10 mouse cellular contexts compared by ENCODE assay signal in the genomic region with DNA sequence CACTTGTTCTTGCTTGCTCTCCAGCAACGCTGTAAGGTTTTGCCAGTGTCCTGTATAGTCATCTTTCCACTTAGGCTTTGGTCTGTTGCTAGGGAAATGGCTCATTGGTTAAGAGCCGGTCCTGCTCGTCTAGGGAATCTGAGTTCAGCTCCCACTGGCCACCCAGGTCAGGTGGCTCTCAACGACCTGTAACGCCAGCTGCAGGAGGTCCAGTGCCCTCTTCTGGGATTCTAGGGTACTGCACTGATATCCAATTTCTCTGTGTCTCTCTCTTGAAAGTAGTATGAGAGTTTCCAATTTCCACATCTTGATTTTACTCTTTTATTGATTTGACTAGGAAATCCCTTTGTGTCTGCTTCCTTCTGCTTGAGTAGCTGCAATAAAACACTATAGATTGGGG. TPM values are rescaled to one million over a fixed set of nuclear protein-coding genes. Genes with fewer than 3 reads are reported as not detected.
A peak's percentile ranks its signal among the peaks of the same experiment; 100 is the strongest.
DNase-seq lines count a peak whose midpoint lies in the region; ATAC-seq and TF ChIP-seq lines count a peak whose summit lies in the region.
"Had no signal": no experiment of that assay in that cellular context is flagged by ENCODE, and none has a peak within 500 bp of the region (broad histone marks: within the 10 kb centered on the region; RNA-seq: fewer than 3 reads in every experiment).

No protein-coding gene starts in this region.

- no peak overlapping the region for H3K4me2 ChIP-seq in liver, embryonic 11.5 days
- H3K4me2 ChIP-seq: heart, embryonic 15.5 days; midbrain, embryonic 12.5 days had no signal

- H3K4me3 ChIP-seq in liver, adult 2 months (ENCODE audit: insufficient read depth, low read depth, low read length), result no peak overlapping the region
- no peak overlapping the region for H3K4me3 ChIP-seq in liver, embryonic 11.5 days (ENCODE audit: low read depth, low read length)
- H3K4me3 ChIP-seq: heart, embryonic 15.5 days; midbrain, embryonic 12.5 days had no signal

- H3K9ac ChIP-seq in liver, adult 2 months (ENCODE audit: low read depth, low read length), result no peak overlapping the region
- H3K9ac ChIP-seq in liver, embryonic 11.5 days (ENCODE audit: low read depth, low read length), result no peak overlapping the region
- H3K9ac ChIP-seq: heart, embryonic 15.5 days; midbrain, embryonic 12.5 days had no signal

- no peak overlapping the region for H3K27ac ChIP-seq in liver, adult 2 months (replicated peaks; ENCODE audit: insufficient read depth, low read depth, low read length)
- no peak overlapping the region for H3K27ac ChIP-seq in liver, embryonic 11.5 days (ENCODE audit: low read depth, low read length)
- H3K27ac ChIP-seq: heart, embryonic 15.5 days; midbrain, embryonic 12.5 days had no signal

- H3K36me3 ChIP-seq in liver, adult 2 months (ENCODE audit: control insufficient read depth, insufficient read depth, low read length), result no peaks in the 10 kb centered on the region
- H3K36me3 ChIP-seq in liver, embryonic 11.5 days (ENCODE audit: control insufficient read depth, insufficient read depth, low read length), result no peaks in the 10 kb centered on the region
- H3K36me3 ChIP-seq: heart, embryonic 15.5 days; midbrain, embryonic 12.5 days had no signal

- no peak for TF ChIP-seq POLR2A in liver, adult 2 months (IDR thresholded peaks at IDR 0.05; ENCODE audit: extremely low read depth, insufficient read depth, low read length)

- no peak for ATAC-seq in liver, embryonic 11.5 days (replicated peaks; ENCODE audit: low FRiP score)
- ATAC-seq in erythroblast, adult 5-6 weeks (replicated peaks; ENCODE audit: low FRiP score, poor library complexity, severe bottlenecking), result 0 out of 2 replicates have a peak, but pooled peaks have one; percentile 46

- H3K9me3 ChIP-seq in liver, embryonic 11.5 days (ENCODE audit: control insufficient read depth, low read length), result no peaks in the 10 kb centered on the region
- H3K9me3 ChIP-seq: heart, embryonic 15.5 days; midbrain, embryonic 12.5 days had no signal

- no peaks in the 10 kb centered on the region for H3K4me1 ChIP-seq in liver, adult 2 months (ENCODE audit: control insufficient read depth, insufficient read depth, low read length)
- H3K4me1 ChIP-seq in liver, embryonic 11.5 days (replicated peaks; ENCODE audit: control insufficient read depth, insufficient read depth, low read length), result no peaks in the 10 kb centered on the region
- H3K4me1 ChIP-seq: heart, embryonic 15.5 days; midbrain, embryonic 12.5 days had no signal

- 37% methylated on average over 5 of the region's 5 CpGs for WGBS in liver, adult 2 months
- WGBS in liver, embryonic 11.5 days, result 29% methylated on average over 5 of the region's 5 CpGs

- no peaks in the 10 kb centered on the region for H3K79me2 ChIP-seq in liver, adult 2 months (ENCODE audit: control insufficient read depth, insufficient read depth, low read length)

- no peaks in the 10 kb centered on the region for H3K27me3 ChIP-seq in liver, adult 2 months (ENCODE audit: control insufficient read depth, insufficient read depth, low read length)
- no peaks in the 10 kb centered on the region for H3K27me3 ChIP-seq in liver, embryonic 11.5 days (replicated peaks; ENCODE audit: control insufficient read depth, insufficient read depth, low read length)
- H3K27me3 ChIP-seq: heart, embryonic 15.5 days; midbrain, embryonic 12.5 days had no signal

- TF ChIP-seq CTCF in liver, adult 2 months (IDR thresholded peaks at IDR 0.05; ENCODE audit: low read depth, low read length), result peak; percentile 63

- peak; percentile 9 to 65 for DNase-seq in adrenal gland, adult (ENCODE audit: inconsistent age in 2 of 2, low spot score in 1 of 2)
- no peak for DNase-seq in adrenal gland, postnatal 4 days (ENCODE audit: low spot score in 2 of 2)
- DNase-seq in liver, adult 2 months (ENCODE audit: extremely low read depth, low read depth, low spot score), result peak; percentile 30
- no peak for DNase-seq in liver, embryonic 11.5 days (ENCODE audit: low spot score)
- DNase-seq in adrenal gland, postnatal 36 days, result peak; percentile 15 to 46
- peak; percentile 15 to 60 for DNase-seq in thymus, postnatal 10 days (ENCODE audit: low spot score in 2 of 2)
- no peak for DNase-seq in heart, adult 18-20 months

RNA-seq across cellular contexts. Expression of gene Nms, which starts 4.3 kb away (rescaled TPM):
- total RNA-seq in adrenal gland, postnatal 4 days (2021), result not detected
- not detected in 2 replicates for total RNA-seq in liver, adult 2 months (2014; rRNA removed)
- not detected in 2 replicates for polyA plus RNA-seq in liver, adult 2 months (2012; rRNA removed)
- polyA plus RNA-seq in liver, embryonic 11.5 days (2014; fragmentation: Nextera tagmentation; extraction: Ambion mirVana), result not detected in 2 replicates
- not detected for total RNA-seq in adrenal gland, postnatal 36 days (2021)
- total RNA-seq in erythroblast, adult 5-6 weeks (2015; ENCODE audit: low replicate concordance), result not detected in 2 replicates
- not detected in 2 replicates for total RNA-seq in erythroblast, adult 5-6 weeks (2017; ENCODE audit: low replicate concordance)
- total RNA-seq in heart, adult 18-20 months (2021), result not detected
- polyA plus RNA-seq: heart, embryonic 15.5 days had no signal

RNA-seq across cellular contexts. Expression of gene Chst10, which starts 36.7 kb away (rescaled TPM):
- 1 to 10 TPM; 3.8 to 5.3 TPM for total RNA-seq in adrenal gland, postnatal 4 days (2021)
- 0.07 and 0.09 TPM in 2 replicates for total RNA-seq in liver, adult 2 months (2014; rRNA removed)
- 0.05 and 0.07 TPM in 2 replicates for polyA plus RNA-seq in liver, adult 2 months (2012; rRNA removed)
- polyA plus RNA-seq in liver, embryonic 11.5 days (2014; fragmentation: Nextera tagmentation; extraction: Ambion mirVana), result 2.9 and 4.1 TPM in 2 replicates
- total RNA-seq in adrenal gland, postnatal 36 days (2021), result 1 to 10 TPM; 1.3 to 1.5 TPM
- 20.0 and 26.1 TPM in 2 replicates for total RNA-seq in erythroblast, adult 5-6 weeks (2015; ENCODE audit: low replicate concordance)
- total RNA-seq in erythroblast, adult 5-6 weeks (2017; ENCODE audit: low replicate concordance), result 24.4 and 40.0 TPM in 2 replicates
- 1 to 10 TPM in 1 of 2 experiments, under 1 TPM in 1; 0.42 to 1.1 TPM for total RNA-seq in heart, adult 18-20 months (2021)

RNA-seq across cellular contexts. Expression of gene Pdcl3, which starts 50.7 kb away (rescaled TPM):
- 10 to 100 TPM; 73.4 to 79.3 TPM for total RNA-seq in adrenal gland, postnatal 4 days (2021)
- 14.7 and 19.0 TPM in 2 replicates for total RNA-seq in liver, adult 2 months (2014; rRNA removed)
- polyA plus RNA-seq in liver, adult 2 months (2012; rRNA removed), result 9.5 and 12.3 TPM in 2 replicates
- 95.5 and 104 TPM in 2 replicates for polyA plus RNA-seq in liver, embryonic 11.5 days (2014; fragmentation: Nextera tagmentation; extraction: Ambion mirVana)
- 100 to 1,000 TPM in 1 of 2 experiments, 10 to 100 TPM in 1; 97.9 to 103 TPM for total RNA-seq in adrenal gland, postnatal 36 days (2021)
- 21.7 and 21.9 TPM in 2 replicates for total RNA-seq in erythroblast, adult 5-6 weeks (2015; ENCODE audit: low replicate concordance)
- 14.6 and 17.1 TPM in 2 replicates for total RNA-seq in erythroblast, adult 5-6 weeks (2017; ENCODE audit: low replicate concordance)
- total RNA-seq in heart, adult 18-20 months (2021), result 10 to 100 TPM; 69.7 to 80.5 TPM

Comparison
In these comparisons a context has a peak if more than half of its experiments do, and no peak if none do; other contexts are left out.
1. DNase-seq: peak in adrenal gland, adult (2 of 2), liver, adult 2 months (single experiment), adrenal gland, postnatal 36 days (2 of 2) and thymus, postnatal 10 days (2 of 2); none in adrenal gland, postnatal 4 days (0 of 2), liver, embryonic 11.5 days (single experiment) and heart, adult 18-20 months (0 of 2).